Mouse (Mus musculus): ENCODE measurements at regions not wholly inside any gene's neighbourhood (a gene's known extent, or its start where the extent isn't known, plus 50 kb on each side); places are given as distances from the start of the nearest gene placed in this dataset.

DNA sequence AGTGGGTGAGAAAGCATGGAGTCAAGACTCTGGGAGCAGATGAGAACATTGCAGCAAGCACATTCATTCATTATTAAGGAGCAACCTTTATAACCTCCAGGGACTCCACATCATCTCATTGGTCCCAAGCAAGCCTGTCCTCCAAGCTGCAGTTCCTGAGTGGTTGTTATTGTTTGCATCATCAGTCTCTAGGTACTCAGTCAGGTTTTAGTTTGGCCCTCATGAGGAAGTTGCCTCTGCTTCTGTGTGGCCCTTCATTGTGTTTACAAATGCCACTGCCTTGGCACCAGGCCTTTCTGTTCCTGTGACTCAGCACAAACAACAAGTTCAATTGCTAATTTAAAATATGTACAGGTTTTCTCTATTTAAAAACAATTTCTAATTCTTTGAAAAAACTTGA, 323.8 kb upstream of the Pabpc4l start:
- DNase-seq (ENCODE audit: low read depth, low spot score) = peak; percentile 25

DNA sequence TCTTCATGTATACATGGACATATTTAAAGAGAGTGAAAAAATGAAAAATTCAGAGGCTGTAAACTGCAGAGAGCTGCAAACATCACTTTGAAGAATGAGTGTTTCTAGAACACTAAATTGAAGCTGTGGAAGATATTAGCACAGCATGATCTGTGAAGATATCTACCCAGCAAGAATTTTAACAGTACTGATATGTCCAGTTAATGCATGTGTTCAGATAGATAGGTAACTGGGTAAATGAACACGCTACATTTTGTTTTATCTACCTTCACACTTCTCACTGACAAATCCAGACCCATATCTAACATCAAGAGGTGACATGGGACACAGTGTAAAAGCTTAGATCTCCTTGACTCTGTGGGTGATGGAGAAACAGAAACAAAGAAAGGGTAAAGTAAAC, 316.9 kb upstream of the Pabpc4l start:
- no peak for DNase-seq (ENCODE audit: low read depth, low spot score)

DNA sequence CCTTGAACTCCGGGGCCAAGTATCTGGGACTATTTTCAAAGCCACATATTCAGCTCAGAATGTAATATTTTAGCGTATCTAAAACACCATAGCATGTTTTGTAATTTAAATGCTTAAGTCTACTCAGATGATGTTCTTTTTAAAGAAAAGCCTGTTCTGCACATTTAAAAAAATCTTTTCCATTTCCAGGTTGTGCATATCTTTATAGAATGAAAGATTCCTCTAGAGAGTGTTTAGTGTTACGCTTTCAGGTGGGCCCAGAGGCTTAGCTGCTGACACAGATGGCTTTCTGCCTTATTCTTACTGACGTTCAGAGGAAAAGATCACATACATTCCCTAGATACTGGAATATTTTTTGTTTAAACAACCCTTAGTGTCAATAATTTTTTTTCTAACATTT, 310.5 kb upstream of the Pabpc4l start:
- no peak for DNase-seq (ENCODE audit: low read depth, low spot score)

DNA sequence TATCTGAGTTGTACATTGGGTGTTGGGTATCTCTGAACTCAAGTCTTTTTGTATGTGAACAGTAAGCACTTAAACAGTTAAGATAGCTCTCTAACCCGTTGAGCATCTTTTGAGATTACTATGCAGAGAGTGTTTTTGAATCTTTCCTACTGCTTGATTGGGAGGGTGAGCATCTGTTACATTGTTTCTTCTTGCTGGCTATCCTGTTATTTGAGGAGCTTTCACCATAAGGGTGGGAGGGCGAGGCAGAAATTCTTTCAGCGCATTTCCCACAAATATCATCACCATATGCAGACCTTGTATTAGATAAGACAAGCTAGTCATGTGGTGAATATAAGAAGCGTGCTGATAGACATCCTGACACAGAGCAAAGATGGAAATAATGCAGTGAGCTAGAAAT, 279.7 kb upstream of the Pabpc4l start:
- no peak for DNase-seq (ENCODE audit: low read depth, low spot score)

DNA sequence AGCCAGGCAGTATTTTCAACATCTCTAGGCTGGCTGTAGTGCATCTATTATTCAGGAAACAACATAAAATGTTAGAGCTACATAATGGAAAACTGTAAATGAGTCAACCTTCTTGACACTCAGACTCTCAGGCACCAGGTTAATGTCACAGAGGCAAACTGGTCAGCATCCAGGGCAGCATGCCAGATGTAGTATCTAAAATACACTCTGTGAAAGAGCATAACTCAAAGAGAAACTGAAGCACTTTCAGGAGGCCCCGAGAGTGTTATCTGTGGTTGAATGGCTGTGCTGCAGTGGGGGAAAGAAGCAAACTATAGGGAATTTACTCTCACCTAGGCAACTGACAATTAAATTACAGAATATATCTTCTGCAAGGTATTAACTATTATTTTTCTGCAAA, 253.6 kb upstream of the Pabpc4l start:
- DNase-seq (ENCODE audit: low read depth, low spot score) = no peak

DNA sequence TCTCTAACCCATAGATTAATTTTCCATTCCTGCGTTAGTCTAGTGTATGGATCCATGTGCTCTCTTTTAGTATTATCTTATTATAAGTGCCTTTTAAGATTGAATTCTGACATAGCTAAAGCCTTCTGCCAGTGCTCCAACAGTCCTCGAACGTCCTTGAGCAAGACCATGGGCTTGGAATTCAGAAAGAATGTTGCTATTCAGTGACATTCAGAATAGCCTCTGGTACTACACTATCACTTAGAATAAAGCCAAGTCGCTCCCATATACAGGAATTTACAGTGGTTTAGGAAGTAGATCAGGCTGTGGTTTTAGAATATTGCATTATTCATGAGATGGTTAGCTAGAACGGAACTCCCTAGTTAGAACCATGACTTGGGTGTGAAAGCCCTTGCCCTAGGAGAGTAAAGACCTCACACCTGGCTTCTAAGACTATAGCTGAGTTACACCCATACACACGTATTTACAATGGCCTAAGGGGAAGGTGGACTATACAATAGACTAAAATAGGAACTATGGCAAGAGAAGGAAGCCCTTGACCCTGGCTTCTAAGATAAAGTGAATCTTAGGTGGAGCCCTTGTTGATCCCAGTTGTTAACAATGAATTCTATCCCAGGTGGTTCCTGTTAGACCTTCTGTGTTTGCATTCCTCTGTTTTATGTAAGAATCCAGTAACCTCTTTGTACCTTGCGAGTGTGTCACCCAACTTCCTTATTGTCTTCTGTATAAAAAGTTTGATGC, 239.8 kb upstream of the Pabpc4l start:
- peak; percentile 32 for DNase-seq (ENCODE audit: low read depth, low spot score)

All from ES-CJ7 (cell line).